In the genomic region with DNA sequence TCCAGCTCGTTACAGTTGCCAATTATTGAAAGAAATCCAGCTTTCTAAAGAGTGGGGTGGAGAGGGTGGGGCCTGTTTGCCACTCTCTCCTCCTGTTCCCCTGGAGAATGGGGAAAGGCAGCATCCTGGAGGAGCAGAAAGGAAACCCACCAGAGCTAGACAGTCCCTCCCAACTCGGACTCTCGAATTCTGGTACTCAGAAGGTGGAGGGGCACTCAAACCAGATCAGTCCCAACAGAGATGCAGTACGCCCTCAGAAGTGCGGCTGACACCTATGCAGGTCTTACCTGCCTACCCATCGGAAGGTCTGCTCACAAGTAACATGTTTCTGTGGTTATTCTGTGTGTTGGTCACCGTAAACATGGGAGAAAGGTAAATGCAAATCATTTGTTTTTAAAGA, we compare ENCODE assay signal across 25 mouse cellular contexts.
DNase-seq lines count a peak whose midpoint lies in the region; ATAC-seq lines count a peak whose summit lies in the region.
"Had no signal": no experiment of that assay in that cellular context is flagged by ENCODE, and none has a peak within 500 bp of the region (broad histone marks: within the 10 kb centered on the region; RNA-seq: fewer than 3 reads in every experiment).

No protein-coding gene starts in this region.

- H3K27ac ChIP-seq in heart, embryonic 13.5 days (replicated peaks), result peak overlapping the region; percentile 74
- H3K27ac ChIP-seq in limb, embryonic 15.5 days, result 0 out of 2 replicates have a peak overlapping the region, but pooled peaks have one; percentile 17
- no peak overlapping the region for H3K27ac ChIP-seq in limb, embryonic 10.5 days
- H3K27ac ChIP-seq: embryonic facial prominence, embryonic 10.5 days; embryonic facial prominence, embryonic 13.5 days; forebrain, embryonic 12.5 days; forebrain, embryonic 15.5 days; hindbrain, embryonic 10.5 days; hindbrain, embryonic 13.5 days; intestine, embryonic 15.5 days had no signal

- no peak overlapping the region for H3K9ac ChIP-seq in heart, embryonic 13.5 days
- no peak overlapping the region for H3K9ac ChIP-seq in limb, embryonic 15.5 days
- H3K9ac ChIP-seq: embryonic facial prominence, embryonic 13.5 days; forebrain, embryonic 12.5 days; forebrain, embryonic 15.5 days; hindbrain, embryonic 13.5 days; intestine, embryonic 15.5 days had no signal

- 87% methylated on average over 7 of the region's 7 CpGs for whole genome bisulfite sequencing in heart, embryonic 13.5 days
- WGBS in limb, embryonic 15.5 days, result 87% methylated on average over 7 of the region's 7 CpGs
- 93% methylated on average over 7 of the region's 7 CpGs for WGBS in limb, embryonic 10.5 days

- H3K4me2 ChIP-seq in heart, embryonic 13.5 days, result no peak overlapping the region
- no peak overlapping the region for H3K4me2 ChIP-seq in limb, embryonic 15.5 days
- H3K4me2 ChIP-seq: embryonic facial prominence, embryonic 13.5 days; forebrain, embryonic 12.5 days; forebrain, embryonic 15.5 days; heart, embryonic 11.5 days; hindbrain, embryonic 13.5 days; intestine, embryonic 15.5 days had no signal

- no peaks in the 10 kb centered on the region for H3K36me3 ChIP-seq in heart, embryonic 13.5 days
- no peaks in the 10 kb centered on the region for H3K36me3 ChIP-seq in limb, embryonic 15.5 days
- no peaks in the 10 kb centered on the region for H3K36me3 ChIP-seq in limb, embryonic 10.5 days
- H3K36me3 ChIP-seq: embryonic facial prominence, embryonic 10.5 days; embryonic facial prominence, embryonic 13.5 days; forebrain, embryonic 12.5 days; forebrain, embryonic 15.5 days; hindbrain, embryonic 10.5 days; hindbrain, embryonic 13.5 days; intestine, embryonic 15.5 days had no signal

- peaks cover 41% of the 10 kb centered on the region for H3K4me1 ChIP-seq in heart, embryonic 13.5 days
- H3K4me1 ChIP-seq in limb, embryonic 15.5 days, result peaks cover 23% of the 10 kb centered on the region
- H3K4me1 ChIP-seq in limb, embryonic 10.5 days, result peaks cover 15% of the 10 kb centered on the region
- H3K4me1 ChIP-seq: hindbrain, embryonic 10.5 days; hindbrain, embryonic 13.5 days had no signal

- intact Hi-C loops in heart, postnatal 14 days (cut with DNase I), result no loop called here

- DNase-seq in heart, adult 11 months, result peak; percentile 85
- no peak for DNase-seq in heart, adult 8-10 months (ENCODE audit: low spot score)
- DNase-seq in heart, postnatal 14 days, result no peak
- no peak for DNase-seq in limb, embryonic 10.5 days (ENCODE audit: low spot score)
- DNase-seq in spleen, postnatal 4 days (ENCODE audit: low spot score in 2 of 2), result peak; percentile 7 to 46
- no peak for DNase-seq in spleen, postnatal 14 days (ENCODE audit: low spot score in 2 of 2)
- DNase-seq: adrenal gland, adult 8-10 months; cerebellum, adult 11-12 months; cerebellum, adult 8-10 months; cerebellum, postnatal 36 days; embryo, embryonic 11 days; gastrocnemius, postnatal 25 days had no signal

- H3K9me3 ChIP-seq in heart, embryonic 13.5 days, result no peaks in the 10 kb centered on the region
- no peaks in the 10 kb centered on the region for H3K9me3 ChIP-seq in limb, embryonic 15.5 days
- no peaks in the 10 kb centered on the region for H3K9me3 ChIP-seq in limb, embryonic 10.5 days (replicated peaks)
- H3K9me3 ChIP-seq: embryonic facial prominence, embryonic 10.5 days; embryonic facial prominence, embryonic 13.5 days; forebrain, embryonic 12.5 days; forebrain, embryonic 15.5 days; hindbrain, embryonic 10.5 days; hindbrain, embryonic 13.5 days; intestine, embryonic 15.5 days had no signal

- no peak for ATAC-seq in heart, embryonic 13.5 days (ENCODE audit: extremely low read depth, insufficient number of reproducible peaks, low FRiP score, low TSS enrichment)
- ATAC-seq in limb, embryonic 15.5 days (ENCODE audit: insufficient number of reproducible peaks, low FRiP score, low TSS enrichment, low read depth), result no peak
- ATAC-seq: activated CD4-positive, CD25-positive, alpha-beta regulatory T cell, adult 4 months; forebrain, embryonic 15.5 days; hindbrain, embryonic 16.5 days; intestine, embryonic 15.5 days had no signal

- no peaks in the 10 kb centered on the region for H3K27me3 ChIP-seq in heart, embryonic 13.5 days (replicated peaks)
- no peaks in the 10 kb centered on the region for H3K27me3 ChIP-seq in limb, embryonic 15.5 days
- no peaks in the 10 kb centered on the region for H3K27me3 ChIP-seq in limb, embryonic 10.5 days (ENCODE audit: low read depth, poor library complexity, severe bottlenecking)
- H3K27me3 ChIP-seq: embryonic facial prominence, embryonic 13.5 days; forebrain, embryonic 12.5 days; forebrain, embryonic 15.5 days; hindbrain, embryonic 13.5 days; intestine, embryonic 15.5 days had no signal

- no peak overlapping the region for H3K4me3 ChIP-seq in heart, embryonic 13.5 days
- H3K4me3 ChIP-seq in limb, embryonic 15.5 days, result no peak overlapping the region
- H3K4me3 ChIP-seq in limb, embryonic 10.5 days, result no peak overlapping the region
- H3K4me3 ChIP-seq: embryonic facial prominence, embryonic 10.5 days; embryonic facial prominence, embryonic 13.5 days; erythroblast, embryonic 14.5 days; forebrain, embryonic 12.5 days; forebrain, embryonic 15.5 days; hindbrain, embryonic 10.5 days; hindbrain, embryonic 13.5 days; intestine, embryonic 15.5 days had no signal

Comparison
In these comparisons a context has a peak if more than half of its experiments do, and no peak if none do; other contexts are left out.
1. DNase-seq: peak in heart, adult 11 months (single experiment) and spleen, postnatal 4 days (2 of 2); none in heart, adult 8-10 months (single experiment), heart, postnatal 14 days (0 of 2), limb, embryonic 10.5 days (single experiment) and spleen, postnatal 14 days (0 of 2).